Mouse (Mus musculus) intestine, embryonic 16.5 days (tissue): ENCODE measurements around the gene 1700001O22Rik. TPM values are rescaled to one million over a fixed set of nuclear protein-coding genes. Genes with fewer than 3 reads are reported as not detected.

Experiments used
- ATAC-seq: fragments of 200-750 bp; cut with Nextera tagmentation; 2 replicates; pipeline ENCODE4 v1.8.0; 2017; ENCODE audit warnings: moderate TSS enrichment, moderate library complexity
- H3K27ac ChIP-seq: fragments of 300-500 bp; sonication (generic); 2 replicates; pipeline ENCODE4 v1.5.1; 2014; ENCODE audit warnings: mild to moderate bottlenecking, low read length
- H3K27me3 ChIP-seq: fragments of 300-500 bp; sonication (generic); replicated peaks from 2 replicates; pipeline ENCODE4 v1.6.1; 2014; ENCODE audit warnings: low read length, control low read depth, mixed read lengths; ENCODE audit not compliant: control insufficient read depth, insufficient read depth
- H3K36me3 ChIP-seq: fragments of 300-500 bp; sonication (generic); 2 replicates; pipeline ENCODE4 v1.6.1; 2014; ENCODE audit warnings: low read length, control low read depth; ENCODE audit not compliant: control insufficient read depth, insufficient read depth
- H3K4me1 ChIP-seq: fragments of 300-500 bp; sonication (generic); 2 replicates; pipeline ENCODE4 v1.6.1; 2014; ENCODE audit warnings: low read length, control low read depth, mixed read lengths; ENCODE audit not compliant: control insufficient read depth, insufficient read depth
- H3K4me2 ChIP-seq: fragments of 300-500 bp; sonication (generic); 2 replicates; pipeline ENCODE4 v1.6.1; 2014; ENCODE audit warnings: low read depth, low read length, control low read depth
- H3K4me3 ChIP-seq: fragments of 300-500 bp; sonication (generic); 2 replicates; pipeline ENCODE4 v1.5.1; 2014; ENCODE audit warnings: mild to moderate bottlenecking, low read length
- H3K9ac ChIP-seq: fragments of 300-500 bp; sonication (generic); 2 replicates; pipeline ENCODE4 v1.6.1; 2014; ENCODE audit warnings: low read depth, low read length
- H3K9me3 ChIP-seq: fragments of 300-500 bp; sonication (generic); 2 replicates; pipeline ENCODE4 v1.6.1; 2016; ENCODE audit warnings: low read length, control low read depth; ENCODE audit not compliant: control insufficient read depth
- WGBS: fragments of 180-500 bp; shearing (Covaris S2); extraction: QIAGEN DNeasy Blood & Tissue Kit; methylation state at CpG from one replicate; pipeline ENCODE4 v1.1.7; 2014; 5-methylcytosine and 5-hydroxymethylcytosine counted together
- polyA plus RNA-seq: library from polyadenylated mRNA; unstranded; fragments of >200 nt; fragmentation: Nextera tagmentation; extraction: Ambion mirVana; gene quantifications from 2 replicates; pipeline ENCODE4 v1.2.1, GENCODE M21; 2015

1700001O22Rik gene
- polyA plus RNA-seq, 1 experiment from 2014 or later: 1.2 TPM

DNA sequence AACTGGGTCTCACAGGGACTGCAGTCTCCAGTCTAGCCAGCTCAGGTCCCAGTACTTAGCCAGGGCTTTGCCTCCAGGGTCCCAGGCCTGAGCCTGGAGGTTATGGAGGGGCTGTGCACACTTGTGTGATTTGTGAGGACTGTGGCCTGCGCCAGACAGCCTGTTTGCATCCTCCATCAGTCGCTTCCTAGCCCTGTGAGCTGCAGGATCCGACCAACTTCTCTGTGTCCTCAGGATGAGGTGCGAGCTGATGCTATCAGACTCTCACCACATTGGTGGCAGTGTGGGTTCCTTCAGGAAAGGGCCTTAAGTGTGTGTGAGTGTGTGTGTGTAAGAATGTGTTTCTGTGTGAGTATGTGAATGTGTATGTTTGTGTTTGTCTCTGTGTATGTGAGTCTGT, 16.0 kb downstream of the 1700001O22Rik start:
- no peak overlapping the region for H3K4me3 ChIP-seq

DNA sequence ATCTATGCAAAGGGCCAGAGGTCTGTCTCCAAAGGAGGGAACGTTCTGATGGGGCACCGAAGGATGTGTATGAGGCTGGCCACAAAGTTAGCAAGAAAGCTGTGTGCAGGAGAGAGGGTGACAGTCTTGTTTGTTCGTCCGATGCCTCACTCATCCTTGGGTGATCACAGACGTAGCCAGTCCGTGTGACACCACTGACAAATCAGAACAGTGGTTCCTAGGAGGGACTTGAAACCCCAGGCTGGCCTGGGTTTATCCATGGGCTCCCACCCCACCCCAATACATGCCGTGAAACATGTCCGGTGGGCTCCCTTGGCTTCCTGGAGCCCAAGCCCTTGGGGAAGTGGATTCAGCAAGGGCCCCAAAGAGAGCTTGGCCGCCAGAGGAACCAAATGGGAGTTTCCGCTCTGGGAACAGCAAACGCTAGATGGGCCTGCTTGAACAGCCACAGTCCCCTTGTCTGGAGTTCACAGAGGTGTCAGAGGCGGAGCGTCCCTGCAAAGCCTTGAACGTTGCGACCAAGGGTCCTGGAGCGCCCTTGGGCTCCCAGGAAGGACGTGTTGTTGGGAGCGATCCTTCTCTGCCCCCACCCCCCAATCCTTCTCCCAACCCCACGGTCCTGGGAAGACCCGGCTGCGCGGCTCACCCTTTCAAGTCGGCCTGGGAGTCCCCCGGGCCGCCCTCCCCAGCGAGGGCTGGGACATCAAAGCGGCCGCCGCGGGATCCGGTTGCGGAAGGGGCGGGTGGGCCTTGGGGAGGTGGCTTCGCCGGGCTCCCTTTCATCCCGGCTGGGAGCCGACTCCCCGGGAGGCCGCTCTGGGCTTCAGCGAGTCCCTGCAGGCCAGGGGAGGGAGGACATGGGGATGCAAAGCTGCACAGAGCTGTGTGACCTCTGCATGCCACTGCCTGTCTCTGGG, 19.1 kb downstream of the 1700001O22Rik start:
- H3K4me1 ChIP-seq: peaks cover 19% of the 10 kb centered on the region
- 10% methylated on average over 40 of the region's 40 CpGs for WGBS

More for the DNA sequence above, 16.0 kb downstream of the 1700001O22Rik start:
- no peak overlapping the region for H3K27ac ChIP-seq
- WGBS: 65% methylated on average over 4 of the region's 4 CpGs
- H3K4me2 ChIP-seq: no peak overlapping the region
- H3K36me3 ChIP-seq: no peaks in the 10 kb centered on the region
- H3K4me1 ChIP-seq: peaks cover 18% of the 10 kb centered on the region
- no peaks in the 10 kb centered on the region for H3K27me3 ChIP-seq
- no peak for ATAC-seq
- no peaks in the 10 kb centered on the region for H3K9me3 ChIP-seq
- peak overlapping the region; percentile 29 for H3K9ac ChIP-seq

DNA sequence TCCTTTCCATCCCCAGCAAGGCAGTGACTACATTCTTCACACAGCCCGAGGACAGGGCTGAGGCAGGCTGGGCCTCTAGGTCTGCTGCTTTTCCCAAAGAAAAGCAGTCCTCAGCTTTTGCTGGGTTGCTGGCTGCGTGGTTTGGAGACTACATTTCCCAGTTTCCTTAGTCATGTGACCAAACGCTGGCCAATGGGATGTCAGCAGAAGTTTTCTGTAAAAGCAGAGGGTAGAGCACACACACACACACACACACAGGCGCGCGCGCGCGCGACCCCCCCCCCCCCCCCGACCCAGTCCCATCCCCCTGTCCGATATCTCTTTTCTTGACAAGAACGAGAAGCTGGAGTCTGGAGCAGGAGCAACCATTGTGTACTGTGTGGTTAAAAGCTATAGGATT, 20.1 kb downstream of the 1700001O22Rik start:
- peaks cover 21% of the 10 kb centered on the region for H3K4me1 ChIP-seq
- ATAC-seq: peak; percentile 47; the same call in 1 of the 2 replicates
- H3K4me3 ChIP-seq: peak overlapping the region; percentile 32
- peak overlapping the region; percentile 67 for H3K9ac ChIP-seq
- whole genome bisulfite sequencing: 1% methylated on average over 13 of the region's 13 CpGs
- H3K4me2 ChIP-seq: peak overlapping the region; percentile 82
- no peak overlapping the region; the same call in 1 of the 2 replicates for H3K27ac ChIP-seq
- no peaks in the 10 kb centered on the region for H3K9me3 ChIP-seq
- H3K36me3 ChIP-seq: no peaks in the 10 kb centered on the region
- H3K27me3 ChIP-seq: no peaks in the 10 kb centered on the region

More for the DNA sequence above, 19.1 kb downstream of the 1700001O22Rik start:
- no peaks in the 10 kb centered on the region for H3K36me3 ChIP-seq
- peak overlapping the region; percentile 82 for H3K4me2 ChIP-seq
- ATAC-seq: peak; percentile 65
- peak overlapping the region; percentile 45 for H3K4me3 ChIP-seq
- H3K27me3 ChIP-seq: no peaks in the 10 kb centered on the region
- peak overlapping the region; percentile 74 for H3K9ac ChIP-seq
- no peaks in the 10 kb centered on the region for H3K9me3 ChIP-seq
- H3K27ac ChIP-seq: peak overlapping the region; percentile 49

DNA sequence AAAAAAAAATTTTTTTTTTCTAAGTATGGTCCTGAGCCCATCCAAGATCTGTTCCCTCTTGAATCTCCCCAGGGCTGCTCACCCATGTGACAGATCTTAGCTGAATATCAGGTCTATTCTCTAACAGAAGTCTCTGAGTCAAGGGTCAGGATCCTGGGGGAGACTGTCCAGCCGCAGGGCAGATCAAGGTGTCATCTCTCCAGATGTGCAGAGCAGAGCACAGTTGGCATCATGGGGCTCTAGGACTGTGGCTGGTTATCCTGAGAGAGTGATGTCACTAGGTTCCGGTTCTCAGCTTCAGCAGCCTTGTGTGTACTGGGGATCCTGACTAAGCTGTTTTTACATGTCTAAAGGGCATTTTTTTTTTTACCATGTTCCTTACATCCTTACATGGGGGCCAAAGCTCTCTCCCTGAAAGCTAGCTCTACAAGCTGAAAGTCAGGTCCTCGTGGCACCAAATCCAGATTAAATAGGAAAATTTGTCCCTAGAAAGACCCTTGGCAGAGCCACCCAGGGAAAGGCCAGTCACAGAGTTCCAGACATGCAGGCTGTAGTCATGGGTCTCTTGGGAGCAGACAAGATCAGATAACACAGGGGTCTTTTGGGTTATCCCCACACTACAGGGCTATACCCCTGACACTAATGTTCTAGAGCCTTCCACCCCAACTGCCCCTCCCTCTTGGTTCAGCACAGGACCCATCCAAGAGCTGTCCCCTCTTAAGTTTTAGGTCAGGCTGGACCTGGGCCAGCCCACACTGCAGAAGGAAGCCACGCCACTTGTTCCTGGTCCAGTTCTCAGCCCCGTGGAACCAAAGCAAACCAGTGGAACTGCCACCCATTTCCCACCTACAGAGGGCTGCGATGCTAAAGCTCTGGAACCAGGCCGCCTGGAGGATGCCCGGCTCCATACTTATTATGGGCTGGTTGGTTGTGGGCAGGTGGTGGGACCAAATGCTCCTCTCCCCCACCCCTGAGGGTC, 20.9 kb downstream of the 1700001O22Rik start:
- no peak overlapping the region; the same call in 1 of the 2 replicates for H3K27ac ChIP-seq
- 76% methylated on average over 8 of the region's 8 CpGs for WGBS
- peak overlapping the region; percentile 32 for H3K4me3 ChIP-seq
- peaks cover 21% of the 10 kb centered on the region for H3K4me1 ChIP-seq
- peak overlapping the region; percentile 82 for H3K4me2 ChIP-seq
- H3K36me3 ChIP-seq: no peaks in the 10 kb centered on the region
- H3K9me3 ChIP-seq: no peaks in the 10 kb centered on the region
- H3K27me3 ChIP-seq: no peaks in the 10 kb centered on the region
- peak overlapping the region; percentile 67 for H3K9ac ChIP-seq
- no peak for ATAC-seq

DNA sequence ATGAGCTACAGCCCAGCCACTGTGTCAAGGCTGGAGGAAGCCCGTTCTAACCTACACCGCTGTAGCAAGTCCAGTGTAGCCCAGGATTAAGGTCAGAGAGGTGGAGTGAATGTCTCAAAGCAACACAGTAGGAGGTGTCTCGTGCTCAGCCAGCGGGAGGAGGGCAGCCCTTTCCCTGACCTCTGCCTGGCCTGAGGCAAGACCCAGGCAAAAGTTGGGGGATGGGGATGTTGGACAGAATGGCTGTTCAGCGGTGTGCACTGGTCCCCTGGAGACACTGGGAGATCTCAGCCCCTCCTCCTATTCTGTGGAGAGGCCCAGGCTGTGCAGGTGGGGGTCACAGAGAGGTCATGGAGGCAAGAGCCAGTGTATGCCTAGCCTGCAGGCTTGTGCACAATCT, 24.2 kb downstream of the 1700001O22Rik start:
- Histone ChIP-seq H3K4me2 (no peak overlapping the region), H3K27me3 (no peaks in the 10 kb centered on the region), H3K27ac (no peak overlapping the region), H3K36me3 (no peaks in the 10 kb centered on the region), H3K9ac (no peak overlapping the region), H3K4me3 (no peak overlapping the region), H3K9me3 (no peaks in the 10 kb centered on the region), H3K4me1 (peaks cover 13% of the 10 kb centered on the region)
- WGBS: 20% methylated on average over 5 of the region's 5 CpGs
- no peak for ATAC-seq

DNA sequence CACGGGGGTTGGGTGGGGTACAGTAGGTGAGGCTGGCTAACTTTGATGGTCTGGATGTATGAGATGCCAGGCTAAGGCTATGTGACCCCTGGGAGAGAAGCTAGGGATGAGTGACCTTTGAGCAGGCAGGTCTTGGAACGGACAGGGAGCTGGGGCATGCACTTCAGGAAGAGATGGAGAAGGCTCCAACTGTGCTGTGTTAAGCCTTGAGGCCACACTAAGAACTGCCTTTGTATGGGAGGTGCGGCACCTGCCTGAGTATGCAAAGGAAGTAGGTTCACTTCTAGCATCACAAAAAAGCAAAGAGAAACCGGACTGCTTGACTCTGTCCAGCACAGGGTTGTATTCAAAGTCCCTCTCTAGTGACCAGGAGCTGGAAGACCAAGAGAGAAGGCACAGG, 25.2 kb downstream of the 1700001O22Rik start:
- Histone ChIP-seq H3K9me3 (no peaks in the 10 kb centered on the region), H3K27ac (no peak overlapping the region), H3K9ac (no peak overlapping the region), H3K4me1 (peaks cover 6% of the 10 kb centered on the region), H3K4me3 (no peak overlapping the region), H3K4me2 (no peak overlapping the region), H3K27me3 (no peaks in the 10 kb centered on the region), H3K36me3 (no peaks in the 10 kb centered on the region)
- 83% methylated on average over 4 of the region's 4 CpGs for WGBS
- no peak for ATAC-seq

DNA sequence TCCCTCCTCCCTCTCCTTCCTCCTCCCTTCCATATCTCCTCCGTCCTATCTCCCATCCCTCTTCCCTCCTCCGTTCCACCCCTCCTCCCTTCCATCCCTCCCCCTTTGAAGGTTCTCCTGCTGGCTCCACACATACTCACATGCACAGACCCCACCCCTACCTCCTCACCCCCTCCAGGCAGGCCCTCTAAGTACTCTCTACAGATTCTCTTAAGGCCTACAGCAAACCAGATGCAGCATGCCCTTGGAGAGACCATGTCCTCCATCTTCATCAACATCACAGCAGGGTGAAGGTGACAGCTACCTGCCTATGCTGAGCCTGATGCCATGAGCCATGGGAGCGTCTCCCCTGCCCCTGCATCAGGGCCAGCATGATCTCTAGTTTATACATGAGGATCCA, 26.2 kb downstream of the 1700001O22Rik start:
- no peak overlapping the region for H3K4me3 ChIP-seq
- no peak overlapping the region for H3K4me2 ChIP-seq
- no peaks in the 10 kb centered on the region for H3K27me3 ChIP-seq
- no peaks in the 10 kb centered on the region for H3K9me3 ChIP-seq
- 70% methylated on average over 3 of the region's 3 CpGs for WGBS
- H3K27ac ChIP-seq: no peak overlapping the region
- ATAC-seq: no peak
- no peak overlapping the region for H3K9ac ChIP-seq
- no peaks in the 10 kb centered on the region for H3K36me3 ChIP-seq
- peaks cover 12% of the 10 kb centered on the region for H3K4me1 ChIP-seq

DNA sequence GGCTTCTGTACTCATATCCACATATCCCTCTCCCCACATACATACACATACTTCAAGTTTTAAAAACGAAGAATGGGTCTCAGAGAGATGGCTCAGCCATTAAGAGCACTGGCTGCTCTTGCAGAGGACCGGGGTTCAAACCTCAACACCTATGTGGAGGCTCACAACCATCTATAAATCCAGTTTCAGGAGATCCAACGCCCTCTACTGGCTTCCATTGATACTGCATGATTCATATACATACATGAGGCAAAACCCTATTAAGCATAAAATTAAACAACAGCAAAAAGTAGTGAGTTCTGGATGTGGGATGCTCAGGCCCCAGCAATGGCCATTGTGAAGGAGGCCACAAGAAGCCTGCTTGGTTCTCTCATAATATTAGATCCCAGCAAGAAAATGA, 27.5 kb downstream of the 1700001O22Rik start:
- no peak overlapping the region for H3K27ac ChIP-seq
- no peaks in the 10 kb centered on the region for H3K36me3 ChIP-seq
- no peak overlapping the region for H3K4me2 ChIP-seq
- H3K9ac ChIP-seq: no peak overlapping the region
- no peaks in the 10 kb centered on the region for H3K27me3 ChIP-seq
- no peaks in the 10 kb centered on the region for H3K9me3 ChIP-seq
- no peak for ATAC-seq
- 59% methylated on average over 3 of the region's 3 CpGs for WGBS
- H3K4me3 ChIP-seq: no peak overlapping the region
- peaks cover 20% of the 10 kb centered on the region for H3K4me1 ChIP-seq
